Mouse (Mus musculus) neural tube, embryonic 13.5 days (tissue): ENCODE results near the gene Cnot10. TPM values are rescaled to one million over a fixed set of nuclear protein-coding genes. Genes with fewer than 3 reads are reported as not detected.

ENCODE experiments used
- ATAC-seq: fragments of 200-750 bp; cut with Nextera tagmentation; 2 replicates; pipeline ENCODE4 v1.8.0; 2017; ENCODE audit warnings: low read depth, mild to moderate bottlenecking, moderate TSS enrichment, moderate library complexity
- H3K27ac ChIP-seq: fragments of 300-500 bp; sonication (generic); replicated peaks from 2 replicates; pipeline ENCODE4 v1.5.1; 2015; ENCODE audit warnings: moderate library complexity, mild to moderate bottlenecking, inconsistent platforms
- H3K27me3 ChIP-seq: fragments of 300-500 bp; sonication (generic); 2 replicates; pipeline ENCODE4 v1.6.1; 2015; ENCODE audit warnings: mild to moderate bottlenecking, inconsistent platforms
- H3K36me3 ChIP-seq: fragments of 300-500 bp; sonication (generic); 2 replicates; pipeline ENCODE4 v1.6.1; 2015; ENCODE audit warnings: mild to moderate bottlenecking, inconsistent platforms
- H3K4me1 ChIP-seq: fragments of 300-500 bp; sonication (generic); replicated peaks from 2 replicates; pipeline ENCODE4 v1.6.1; 2015; ENCODE audit warnings: inconsistent platforms
- H3K4me2 ChIP-seq: fragments of 300-500 bp; sonication (generic); 2 replicates; pipeline ENCODE4 v1.6.1; 2015; ENCODE audit warnings: inconsistent platforms, mild to moderate bottlenecking, moderate library complexity
- H3K4me3 ChIP-seq: fragments of 300-500 bp; sonication (generic); 2 replicates; pipeline ENCODE4 v1.5.1; 2015; ENCODE audit warnings: mild to moderate bottlenecking, inconsistent platforms
- H3K9ac ChIP-seq: fragments of 300-500 bp; sonication (generic); 2 replicates; pipeline ENCODE4 v1.6.1; 2015; ENCODE audit warnings: moderate library complexity, mild to moderate bottlenecking, inconsistent platforms
- H3K9me3 ChIP-seq: fragments of 300-500 bp; sonication (generic); 2 replicates; pipeline ENCODE4 v1.6.1; 2016; ENCODE audit warnings: inconsistent platforms
- WGBS: fragments of 180-500 bp; shearing (Covaris S2); methylation state at CpG from one replicate; pipeline ENCODE4 v1.1.7; 2015; 5-methylcytosine and 5-hydroxymethylcytosine counted together
- polyA plus RNA-seq: library from polyadenylated mRNA; unstranded; fragments of >200 nt; fragmentation: Nextera tagmentation; extraction: Ambion mirVana; gene quantifications from 2 replicates; pipeline ENCODE4 v1.2.1, GENCODE M21; 2015

The Cnot10 gene
- polyA plus RNA-seq, 1 experiment from 2014 or later, result 57.1 TPM

DNA sequence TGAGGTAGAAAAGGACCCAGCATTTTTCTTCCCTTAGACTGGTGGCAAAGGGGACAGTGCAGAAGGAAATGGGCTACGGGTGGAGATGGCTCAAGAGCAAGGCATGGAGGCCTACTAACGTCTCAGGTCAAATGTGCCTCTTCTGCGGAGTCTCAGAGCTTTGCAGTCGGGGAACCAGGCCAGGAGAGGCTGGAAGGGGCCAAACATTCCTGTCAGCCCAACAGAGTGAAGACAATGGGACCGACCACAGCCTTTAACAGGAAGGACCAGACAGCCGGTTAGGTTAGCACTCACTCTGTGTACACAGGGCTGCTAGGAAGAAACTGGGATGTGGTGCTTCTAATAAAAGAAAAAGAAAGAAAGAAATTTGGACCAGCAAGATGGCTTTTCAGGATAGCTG lies 90.0 kb downstream of the Cnot10 start:
- ATAC-seq, result no peak
- 21% methylated on average over 6 of the region's 6 CpGs for WGBS
- no peak overlapping the region for H3K4me2 ChIP-seq

DNA sequence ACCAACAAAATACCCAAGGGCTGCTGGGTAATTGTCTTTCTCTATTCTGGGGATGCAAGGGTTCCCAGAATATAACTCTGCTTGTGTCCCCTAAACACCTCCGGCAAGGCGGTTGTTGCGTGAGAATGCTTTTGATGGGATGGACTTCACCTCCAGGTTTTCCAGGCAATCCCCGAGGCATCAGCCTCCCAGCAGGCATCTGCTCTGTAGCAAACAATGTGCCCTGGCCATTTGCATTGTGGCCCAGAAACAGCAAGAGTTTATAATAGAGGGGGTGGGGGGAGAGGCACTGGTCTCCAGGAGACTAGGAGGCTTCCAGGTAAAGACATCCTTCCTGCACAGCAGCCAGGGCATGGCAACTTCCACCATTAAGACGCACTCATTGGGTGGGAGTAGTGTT lies 90.9 kb downstream of the Cnot10 start:
- no peak overlapping the region for H3K27ac ChIP-seq
- WGBS, result 11% methylated on average over 5 of the region's 5 CpGs
- no peaks in the 10 kb centered on the region for H3K27me3 ChIP-seq
- no peaks in the 10 kb centered on the region for H3K9me3 ChIP-seq
- no peak overlapping the region for H3K4me2 ChIP-seq
- H3K4me1 ChIP-seq, result peaks cover 30% of the 10 kb centered on the region
- no peak overlapping the region for H3K9ac ChIP-seq
- ATAC-seq, result no peak
- no peak overlapping the region for H3K4me3 ChIP-seq
- H3K36me3 ChIP-seq, result no peaks in the 10 kb centered on the region

More for the DNA sequence above, 90.0 kb downstream of the Cnot10 start:
- Histone ChIP-seq H3K4me1 (peaks cover 30% of the 10 kb centered on the region), H3K9ac (no peak overlapping the region), H3K36me3 (no peaks in the 10 kb centered on the region), H3K9me3 (no peaks in the 10 kb centered on the region), H3K27me3 (no peaks in the 10 kb centered on the region), H3K4me3 (no peak overlapping the region), H3K27ac (no peak overlapping the region)

DNA sequence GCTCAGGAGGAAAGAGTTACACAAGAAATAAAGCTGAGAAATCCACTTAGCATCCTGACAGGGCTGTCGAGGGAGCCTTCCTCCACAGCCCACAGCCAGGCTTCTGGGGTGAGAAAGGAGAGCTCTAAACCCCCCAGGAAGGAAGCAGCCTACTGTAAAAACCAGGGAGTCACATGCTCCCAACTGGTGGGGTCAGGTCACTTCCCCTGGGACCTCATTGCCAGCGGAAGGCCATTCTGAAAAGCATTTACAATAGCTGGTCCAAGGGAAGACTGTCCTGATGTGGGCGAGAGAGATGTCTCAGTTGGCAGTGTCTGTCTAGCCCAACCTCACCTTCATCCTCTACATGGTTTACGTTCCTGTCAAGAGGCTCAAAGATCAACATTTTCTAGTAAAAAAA lies 91.5 kb downstream of the Cnot10 start:
- Histone ChIP-seq H3K27ac (no peak overlapping the region), H3K36me3 (no peaks in the 10 kb centered on the region), H3K4me2 (no peak overlapping the region), H3K4me1 (peaks cover 29% of the 10 kb centered on the region), H3K27me3 (no peaks in the 10 kb centered on the region), H3K9me3 (no peaks in the 10 kb centered on the region), H3K4me3 (no peak overlapping the region), H3K9ac (no peak overlapping the region)
- 21% methylated on average over 4 of the region's 4 CpGs for WGBS
- ATAC-seq, result no peak

DNA sequence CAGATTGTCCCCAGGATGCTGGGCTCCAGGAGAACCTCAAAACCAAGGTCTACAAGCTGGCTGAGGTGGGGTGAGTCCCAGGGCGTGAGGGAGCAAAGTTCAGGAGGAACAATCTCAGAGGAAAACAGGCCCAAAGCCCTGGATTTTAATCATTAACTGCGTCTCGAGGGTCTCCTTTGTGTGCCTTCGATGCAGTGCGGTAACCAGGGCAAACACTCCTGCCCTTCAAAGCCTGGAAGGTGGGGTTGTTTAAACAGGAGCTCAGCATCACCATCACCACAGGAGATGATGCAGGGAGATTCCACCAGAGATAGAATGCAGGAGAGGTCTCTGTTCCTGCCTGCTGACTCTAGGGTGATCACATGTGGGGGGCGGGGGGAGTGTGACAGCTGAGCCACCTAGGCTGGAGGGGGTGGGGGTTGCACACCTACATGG lies 92.3 kb downstream of the Cnot10 start:
- 31% methylated on average over 6 of the region's 6 CpGs for WGBS
- no peak overlapping the region for H3K27ac ChIP-seq
- H3K27me3 ChIP-seq, result no peaks in the 10 kb centered on the region
- ATAC-seq, result no peak
- peaks cover 29% of the 10 kb centered on the region for H3K4me1 ChIP-seq
- no peaks in the 10 kb centered on the region for H3K9me3 ChIP-seq
- no peak overlapping the region for H3K4me3 ChIP-seq
- H3K9ac ChIP-seq, result no peak overlapping the region
- no peaks in the 10 kb centered on the region for H3K36me3 ChIP-seq
- H3K4me2 ChIP-seq, result no peak overlapping the region

DNA sequence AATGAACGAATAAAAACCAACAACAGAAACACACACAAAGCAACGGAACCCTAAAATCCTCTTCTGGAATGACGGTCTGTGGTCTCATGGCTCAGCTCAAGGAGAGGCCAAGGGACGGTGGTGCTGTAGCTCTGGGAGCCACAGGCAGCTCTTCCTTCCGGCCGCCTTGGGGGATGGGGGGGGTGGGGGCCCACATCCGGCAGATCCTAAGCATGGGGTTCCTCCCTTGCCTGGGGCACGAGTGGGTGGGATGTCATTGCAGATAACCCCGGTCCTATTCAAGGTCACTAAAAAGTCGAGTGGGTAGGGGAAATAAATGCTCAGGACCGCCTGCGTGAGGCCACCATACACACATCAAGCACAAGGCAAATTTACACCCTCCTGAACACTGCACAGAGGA lies 93.2 kb downstream of the Cnot10 start:
- no peak for ATAC-seq
- Histone ChIP-seq H3K9ac (no peak overlapping the region), H3K9me3 (no peaks in the 10 kb centered on the region), H3K27me3 (no peaks in the 10 kb centered on the region), H3K36me3 (no peaks in the 10 kb centered on the region), H3K4me3 (no peak overlapping the region), H3K27ac (no peak overlapping the region), H3K4me1 (peaks cover 29% of the 10 kb centered on the region), H3K4me2 (no peak overlapping the region)
- 58% methylated on average over 12 of the region's 12 CpGs for WGBS

DNA sequence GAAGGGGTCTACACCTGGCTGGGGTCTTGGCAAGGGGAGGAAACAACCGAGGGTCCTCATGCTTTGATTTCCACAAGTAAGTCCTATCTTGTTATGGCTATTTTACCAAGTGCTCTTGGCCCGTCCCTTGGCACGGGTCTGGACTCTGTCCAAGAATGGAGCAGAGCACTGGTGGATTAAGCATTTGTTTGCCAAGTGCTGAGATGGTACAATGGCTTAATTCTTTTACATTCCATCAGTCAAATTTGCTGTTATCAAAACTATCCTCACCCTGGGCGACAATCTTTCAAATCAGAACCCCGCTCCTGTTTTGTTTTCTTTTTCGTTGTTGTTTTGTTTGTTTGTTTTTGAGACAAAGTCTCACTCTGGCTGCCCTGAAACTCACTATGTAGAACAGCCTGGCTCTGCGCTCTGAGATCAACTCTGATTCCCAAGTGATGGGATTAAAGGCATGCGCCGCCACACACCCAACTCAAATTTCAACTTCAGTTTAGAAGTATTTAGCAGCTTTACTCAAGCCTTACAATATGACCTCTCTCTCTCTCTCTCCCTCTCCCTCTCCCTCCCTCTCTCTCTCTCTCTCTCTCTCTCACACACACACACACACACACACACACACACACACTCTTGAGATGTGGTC lies 95.1 kb downstream of the Cnot10 start:
- H3K9me3 ChIP-seq, result no peaks in the 10 kb centered on the region
- peaks cover 29% of the 10 kb centered on the region for H3K4me1 ChIP-seq
- no peaks in the 10 kb centered on the region for H3K36me3 ChIP-seq
- no peak overlapping the region for H3K9ac ChIP-seq
- peak overlapping the region; percentile 13; the same call in 1 of the 2 replicates for H3K4me2 ChIP-seq
- no peak for ATAC-seq
- H3K4me3 ChIP-seq, result no peak overlapping the region
- no peaks in the 10 kb centered on the region for H3K27me3 ChIP-seq
- H3K27ac ChIP-seq, result no peak overlapping the region
- WGBS, result 28% methylated on average over 9 of the region's 9 CpGs

DNA sequence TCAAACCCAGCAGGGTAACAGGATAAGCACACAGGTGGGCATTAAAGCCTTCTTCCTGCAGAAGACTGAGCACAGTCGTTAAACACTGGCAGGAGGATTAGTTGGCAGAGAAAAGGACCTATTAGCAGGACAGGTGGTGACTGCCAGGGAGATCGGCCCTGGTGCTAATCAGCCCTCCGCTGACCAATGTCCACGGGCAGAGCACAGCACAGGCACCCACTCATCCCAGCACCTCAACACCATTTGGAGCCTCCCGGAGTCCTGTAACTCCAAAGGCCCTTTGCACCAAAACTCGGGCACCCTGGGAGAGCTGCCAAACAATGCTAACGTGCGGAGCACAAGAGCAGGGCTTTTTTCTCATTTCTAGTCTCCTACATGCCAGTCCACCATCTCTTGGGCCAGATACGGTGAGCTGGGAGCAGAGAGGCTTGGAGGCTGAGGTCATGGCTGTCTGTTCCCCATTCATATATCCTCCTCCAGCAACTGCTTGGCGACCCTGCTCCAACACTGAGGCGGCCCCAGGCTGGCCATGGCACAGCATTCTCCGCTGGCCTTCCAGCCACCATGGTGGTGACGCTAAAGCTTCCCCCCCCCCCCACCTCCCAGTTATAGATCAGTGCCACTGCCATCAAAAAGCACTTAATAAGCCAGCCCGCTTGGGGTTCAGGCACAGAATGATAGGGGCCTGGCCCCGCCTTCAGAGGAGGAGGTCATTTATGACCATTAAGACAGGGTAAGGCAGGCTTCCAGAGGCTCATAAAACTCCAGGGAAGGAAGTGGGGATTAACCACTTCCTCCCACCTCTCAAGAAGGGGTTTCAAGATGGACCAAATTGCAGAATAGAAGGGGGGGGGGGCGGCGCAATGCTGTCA lies 95.9 kb downstream of the Cnot10 start:
- ATAC-seq, result no peak
- no peak overlapping the region for H3K27ac ChIP-seq
- 26% methylated on average over 17 of the region's 17 CpGs for WGBS

DNA sequence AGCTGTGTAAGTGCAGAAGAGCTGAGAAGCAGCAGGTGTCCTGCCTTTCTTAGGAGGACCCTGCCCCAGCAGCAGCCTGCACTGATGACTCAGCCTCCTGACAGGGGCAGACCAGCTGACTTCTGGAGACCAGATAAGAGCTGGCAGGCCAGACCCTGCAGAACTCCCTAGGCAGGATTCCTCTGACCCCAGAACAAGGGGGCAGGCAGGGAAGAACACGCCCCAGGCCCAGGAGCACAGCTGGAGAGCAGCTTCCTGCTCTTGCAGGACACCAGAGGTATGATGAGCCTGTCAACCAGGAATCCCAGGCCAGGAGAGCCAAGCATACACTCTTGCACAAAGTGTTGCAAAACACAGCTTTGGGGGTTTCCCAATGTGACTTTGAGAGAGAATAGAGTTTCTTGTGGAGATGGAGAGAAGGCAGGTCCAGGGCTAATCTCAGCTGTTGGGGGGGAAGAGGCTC lies 98.7 kb downstream of the Cnot10 start:
- H3K9ac ChIP-seq, result no peak overlapping the region
- H3K36me3 ChIP-seq, result no peaks in the 10 kb centered on the region
- no peak for ATAC-seq
- peaks cover 25% of the 10 kb centered on the region for H3K4me1 ChIP-seq
- no peak overlapping the region for H3K4me2 ChIP-seq
- 63% methylated on average over 1 of the region's 1 CpGs for WGBS
- no peaks in the 10 kb centered on the region for H3K27me3 ChIP-seq
- no peak overlapping the region for H3K4me3 ChIP-seq
- no peaks in the 10 kb centered on the region for H3K9me3 ChIP-seq
- H3K27ac ChIP-seq, result no peak overlapping the region

More for the DNA sequence above, 95.9 kb downstream of the Cnot10 start:
- no peaks in the 10 kb centered on the region for H3K9me3 ChIP-seq
- peak overlapping the region; percentile 13; the same call in 1 of the 2 replicates for H3K4me2 ChIP-seq
- no peak overlapping the region for H3K9ac ChIP-seq
- H3K27me3 ChIP-seq, result no peaks in the 10 kb centered on the region
- no peak overlapping the region for H3K4me3 ChIP-seq
- peaks cover 28% of the 10 kb centered on the region for H3K4me1 ChIP-seq
- H3K36me3 ChIP-seq, result no peaks in the 10 kb centered on the region

DNA sequence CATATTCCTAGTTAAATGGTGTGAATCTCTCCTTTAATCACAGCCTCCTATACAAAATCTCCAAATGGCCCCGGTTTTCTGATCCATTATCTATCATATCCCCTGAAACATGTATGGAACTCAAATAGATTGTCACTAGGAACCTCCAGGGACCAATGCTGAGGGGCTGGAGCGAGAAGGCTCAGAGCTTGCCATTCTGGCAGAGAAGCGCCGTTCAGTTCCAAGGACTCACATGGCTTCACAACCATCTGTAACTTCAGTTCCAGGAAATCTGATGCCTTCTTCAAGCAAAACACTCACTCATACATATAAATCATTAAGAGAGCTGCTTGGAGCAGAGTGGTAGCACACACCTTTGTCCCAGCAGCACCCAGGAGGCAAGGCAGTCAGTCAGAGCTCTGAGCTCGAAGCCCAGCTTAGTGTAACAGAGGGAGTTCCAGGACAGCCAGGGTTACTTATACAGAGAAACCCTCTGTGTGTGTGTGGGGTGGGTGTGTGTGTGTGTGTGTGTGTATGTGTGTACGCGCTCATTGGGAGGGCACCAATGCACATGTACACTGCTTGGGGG lies 100.9 kb downstream of the Cnot10 start:
- WGBS, result 63% methylated on average over 7 of the region's 7 CpGs
- Histone ChIP-seq H3K4me2 (no peak overlapping the region), H3K27ac (no peak overlapping the region), H3K4me3 (no peak overlapping the region), H3K27me3 (no peaks in the 10 kb centered on the region), H3K9ac (no peak overlapping the region), H3K9me3 (no peaks in the 10 kb centered on the region), H3K4me1 (peaks cover 15% of the 10 kb centered on the region), H3K36me3 (no peaks in the 10 kb centered on the region)
- no peak for ATAC-seq

DNA sequence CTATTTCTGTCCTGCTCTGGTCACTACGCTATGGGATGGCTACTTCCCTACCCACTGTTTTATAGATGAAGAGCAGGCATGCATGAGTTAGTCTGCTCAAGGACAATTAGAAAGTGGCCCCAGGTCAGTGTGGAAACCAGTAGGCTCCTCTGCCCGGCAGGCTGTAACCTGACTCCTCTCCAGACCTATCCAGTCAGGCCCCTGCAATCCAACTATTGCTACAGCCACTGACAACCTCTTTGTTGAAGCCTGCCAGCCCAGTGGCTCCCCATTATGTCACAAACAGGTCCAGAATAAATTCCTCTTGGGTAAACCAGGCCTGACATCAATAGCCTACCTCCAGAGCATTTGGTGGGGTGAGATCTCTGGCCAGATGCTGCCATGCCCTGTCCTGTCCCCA lies 103.4 kb downstream of the Cnot10 start:
- Histone ChIP-seq H3K27me3 (no peaks in the 10 kb centered on the region), H3K27ac (no peak overlapping the region), H3K4me2 (no peak overlapping the region), H3K4me1 (peaks cover 13% of the 10 kb centered on the region; the same call in 1 of the 2 replicates), H3K4me3 (no peak overlapping the region), H3K9me3 (no peaks in the 10 kb centered on the region), H3K9ac (no peak overlapping the region), H3K36me3 (no peaks in the 10 kb centered on the region)
- no peak for ATAC-seq
- WGBS, result 23% methylated on average over 2 of the region's 2 CpGs
